In the genomic region with DNA sequence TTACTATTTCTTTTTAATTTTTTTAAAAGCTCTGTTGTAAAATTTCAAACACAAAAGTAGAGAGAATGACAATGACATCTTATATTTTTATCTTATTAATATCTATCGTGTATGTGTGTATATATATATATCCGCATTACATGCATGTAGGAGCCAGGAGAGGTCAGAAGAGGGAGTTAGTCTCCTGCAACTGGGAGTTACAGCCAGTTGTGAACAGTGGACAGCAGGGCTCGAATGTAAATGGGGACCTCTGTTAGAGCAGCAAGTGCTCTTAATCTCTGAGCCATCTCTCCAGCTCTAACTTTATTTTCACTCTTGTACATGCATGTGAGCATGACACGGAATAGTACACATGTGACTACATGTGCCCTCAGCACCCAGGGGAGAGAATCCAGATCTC, we compare ENCODE assay signal across 18 mouse cellular contexts. TPM values are rescaled to one million over a fixed set of nuclear protein-coding genes. Genes with fewer than 3 reads are reported as not detected.
DNase-seq lines count a peak whose midpoint lies in the region; ATAC-seq and TF ChIP-seq lines count a peak whose summit lies in the region.
"Had no signal": no experiment of that assay in that cellular context is flagged by ENCODE, and none has a peak within 500 bp of the region (broad histone marks: within the 10 kb centered on the region; RNA-seq: fewer than 3 reads in every experiment).

No protein-coding gene starts in this region.

- DNase-seq in heart, adult 2 months = no peak
- no peak for DNase-seq in heart, postnatal 4 days
- no peak for DNase-seq in liver, embryonic 13.5 days
- no peak for DNase-seq in liver, embryonic 11.5 days (ENCODE audit: low spot score)
- peak; percentile 76 for DNase-seq in 416B (ENCODE audit: low read depth)
- DNase-seq in NIH3T3 (ENCODE audit: low read depth) = peak; percentile 23
- DNase-seq: adrenal gland, adult 8-10 months; B cell, adult 2 months; cerebellum, adult 11 months; forebrain, postnatal 0 days; gastrocnemius, postnatal 14 days had no signal

- no peak overlapping the region for H3K9ac ChIP-seq in heart, adult 2 months (ENCODE audit: low read depth, low read length)
- H3K9ac ChIP-seq in liver, embryonic 13.5 days = no peak overlapping the region
- no peak overlapping the region for H3K9ac ChIP-seq in liver, embryonic 11.5 days (ENCODE audit: low read depth, low read length)
- H3K9ac ChIP-seq: embryonic facial prominence, embryonic 12.5 days had no signal

- no peak overlapping the region for H3K4me3 ChIP-seq in heart, adult 2 months
- H3K4me3 ChIP-seq in liver, embryonic 13.5 days (replicated peaks) = no peak overlapping the region
- no peak overlapping the region for H3K4me3 ChIP-seq in liver, embryonic 11.5 days (ENCODE audit: low read depth, low read length)

- peaks cover 4% of the 10 kb centered on the region for H3K4me1 ChIP-seq in heart, adult 2 months (ENCODE audit: control insufficient read depth, insufficient read depth, low read length)
- H3K4me1 ChIP-seq in liver, embryonic 13.5 days (replicated peaks) = peaks cover 30% of the 10 kb centered on the region
- peaks cover 6% of the 10 kb centered on the region; the same call in 1 of the 2 replicates for H3K4me1 ChIP-seq in liver, embryonic 11.5 days (replicated peaks; ENCODE audit: control insufficient read depth, insufficient read depth, low read length)

- 0 out of 2 replicates have a peak, but pooled peaks have one; percentile 7 for TF ChIP-seq CTCF in heart, adult 2 months (IDR thresholded peaks at IDR 0.05)

- WGBS in heart, adult 2 months = 82% methylated on average over 4 of the region's 4 CpGs
- WGBS in liver, embryonic 13.5 days (ENCODE audit: insufficient replicate concordance) = 73% methylated on average over 4 of the region's 4 CpGs
- 84% methylated on average over 4 of the region's 4 CpGs for WGBS in liver, embryonic 11.5 days

- peak overlapping the region; percentile 21; the same call in 1 of the 2 replicates for H3K4me2 ChIP-seq in liver, embryonic 13.5 days
- H3K4me2 ChIP-seq in liver, embryonic 11.5 days = no peak overlapping the region

- no peak for ATAC-seq in liver, embryonic 13.5 days (ENCODE audit: low read depth)
- ATAC-seq in liver, embryonic 11.5 days (replicated peaks; ENCODE audit: low FRiP score) = no peak
- no peak for ATAC-seq in megakaryocyte progenitor cell, adult 5-6 weeks (replicated peaks; ENCODE audit: poor library complexity)
- ATAC-seq: CD4-positive, CD25-positive, alpha-beta regulatory T cell, adult 4 months; forebrain, embryonic 13.5 days; forebrain, postnatal 0 days; hindbrain, embryonic 16.5 days had no signal

- intact Hi-C loops in heart, adult 2 months (cut with DNase I) = loop anchor here (5.0 kb wide), 1 partner anchor 475 kb away; no protein-coding TSS in a partner anchor

- H3K79me2 ChIP-seq in heart, adult 2 months (replicated peaks; ENCODE audit: control insufficient read depth, insufficient read depth, low read length) = 0 out of 2 replicates have a peak, but pooled peaks cover 1% of the 10 kb centered on the region

- H3K27me3 ChIP-seq in heart, adult 2 months (ENCODE audit: control insufficient read depth, insufficient read depth, low read length) = no peaks in the 10 kb centered on the region
- H3K27me3 ChIP-seq in liver, embryonic 13.5 days = no peaks in the 10 kb centered on the region
- H3K27me3 ChIP-seq in liver, embryonic 11.5 days (replicated peaks; ENCODE audit: control insufficient read depth, insufficient read depth, low read length) = no peaks in the 10 kb centered on the region
- H3K27me3 ChIP-seq: embryonic facial prominence, embryonic 12.5 days; forebrain, embryonic 13.5 days; heart, embryonic 12.5 days had no signal

- TF ChIP-seq POLR2A in heart, adult 2 months (IDR thresholded peaks at IDR 0.05; ENCODE audit: insufficient read depth, low read depth, low read length) = no peak

- no peak overlapping the region for H3K27ac ChIP-seq in heart, adult 2 months
- H3K27ac ChIP-seq in liver, embryonic 13.5 days = no peak overlapping the region
- no peak overlapping the region for H3K27ac ChIP-seq in liver, embryonic 11.5 days (ENCODE audit: low read depth, low read length)

- H3K9me3 ChIP-seq in liver, embryonic 13.5 days (replicated peaks) = no peaks in the 10 kb centered on the region
- no peaks in the 10 kb centered on the region for H3K9me3 ChIP-seq in liver, embryonic 11.5 days (ENCODE audit: control insufficient read depth, low read length)
- H3K9me3 ChIP-seq: embryonic facial prominence, embryonic 12.5 days; forebrain, embryonic 13.5 days; heart, embryonic 12.5 days had no signal

- no peaks in the 10 kb centered on the region for H3K36me3 ChIP-seq in heart, adult 2 months (ENCODE audit: control insufficient read depth, insufficient read depth, low read length)
- H3K36me3 ChIP-seq in liver, embryonic 13.5 days = no peaks in the 10 kb centered on the region
- H3K36me3 ChIP-seq in liver, embryonic 11.5 days (ENCODE audit: control insufficient read depth, insufficient read depth, low read length) = no peaks in the 10 kb centered on the region
- H3K36me3 ChIP-seq: embryonic facial prominence, embryonic 12.5 days; heart, embryonic 12.5 days had no signal

- no peak for TF ChIP-seq EP300 in heart, adult 2 months (IDR thresholded peaks at IDR 0.05; ENCODE audit: insufficient read depth, low read depth, low read length)

RNA-seq across cellular contexts. Expression of a gene that starts 7.0 kb away (rescaled TPM):
- total RNA-seq in heart, adult 2 months (2021) = 10 to 100 TPM; 35.2 to 36.3 TPM
- polyA plus RNA-seq in heart, adult 2 months (2012; rRNA removed) = 19.8 and 20.7 TPM in 2 replicates
- 10 to 100 TPM; 24.6 to 25.3 TPM for total RNA-seq in heart, postnatal 4 days (2021)
- polyA plus RNA-seq in liver, embryonic 13.5 days (2015; fragmentation: Nextera tagmentation; extraction: Ambion mirVana) = 1.0 and 1.2 TPM in 2 replicates
- polyA plus RNA-seq in liver, embryonic 11.5 days (2014; fragmentation: Nextera tagmentation; extraction: Ambion mirVana) = 3.8 and 4.0 TPM in 2 replicates
- total RNA-seq in megakaryocyte progenitor cell, adult 5-6 weeks (2015) = 9.9 and 10.3 TPM in 2 replicates
- total RNA-seq in megakaryocyte progenitor cell, adult 5-6 weeks (2017) = 3.0 and 3.5 TPM in 2 replicates

RNA-seq across cellular contexts. Expression of a gene that starts 11.3 kb away (rescaled TPM):
- total RNA-seq in heart, adult 2 months (2021) = 1 to 10 TPM; 1.6 to 4.7 TPM
- polyA plus RNA-seq in heart, adult 2 months (2012; rRNA removed) = 3.0 and 3.3 TPM in 2 replicates
- total RNA-seq in heart, postnatal 4 days (2021) = 1 to 10 TPM; 2.0 to 3.3 TPM
- polyA plus RNA-seq in liver, embryonic 13.5 days (2015; fragmentation: Nextera tagmentation; extraction: Ambion mirVana) = 18.6 and 21.4 TPM in 2 replicates
- polyA plus RNA-seq in liver, embryonic 11.5 days (2014; fragmentation: Nextera tagmentation; extraction: Ambion mirVana) = 59.4 and 66.8 TPM in 2 replicates
- total RNA-seq in megakaryocyte progenitor cell, adult 5-6 weeks (2015) = 7.0 and 10.0 TPM in 2 replicates
- 12.4 and 13.9 TPM in 2 replicates for total RNA-seq in megakaryocyte progenitor cell, adult 5-6 weeks (2017)

RNA-seq across cellular contexts. Expression of a gene that starts 43.2 kb away (rescaled TPM):
- 1 to 10 TPM; 1.9 to 2.5 TPM for total RNA-seq in heart, adult 2 months (2021)
- polyA plus RNA-seq in heart, adult 2 months (2012; rRNA removed) = 3.7 and 5.6 TPM in 2 replicates
- 1 to 10 TPM; 1.7 to 1.8 TPM for total RNA-seq in heart, postnatal 4 days (2021)
- polyA plus RNA-seq in liver, embryonic 13.5 days (2015; fragmentation: Nextera tagmentation; extraction: Ambion mirVana) = 1.1 and 1.3 TPM in 2 replicates
- polyA plus RNA-seq in liver, embryonic 11.5 days (2014; fragmentation: Nextera tagmentation; extraction: Ambion mirVana) = 2.7 and 3.5 TPM in 2 replicates
- 0.05 TPM in 1 of 2 replicates, not detected in the other for total RNA-seq in megakaryocyte progenitor cell, adult 5-6 weeks (2015)
- total RNA-seq in megakaryocyte progenitor cell, adult 5-6 weeks (2017) = not detected in 2 replicates
- total RNA-seq: common myeloid progenitor, adult 5-6 weeks had no signal

Comparison
In these comparisons a context has a peak if more than half of its experiments do, and no peak if none do; other contexts are left out.
1. DNase-seq: peak in 416B (single experiment) and NIH3T3 (single experiment); none in heart, adult 2 months (0 of 2), heart, postnatal 4 days (single experiment), liver, embryonic 13.5 days (single experiment) and liver, embryonic 11.5 days (single experiment).